10 mouse cellular contexts compared by ENCODE assay signal in genomic region chr1:60662301-60662986, GRCm38 (mm10). TPM values are rescaled to one million over a fixed set of nuclear protein-coding genes. Genes with fewer than 3 reads are reported as not detected.
DNase-seq lines count a peak whose midpoint lies in the region; ATAC-seq and TF ChIP-seq lines count a peak whose summit lies in the region.
"Had no signal": no experiment of that assay in that cellular context is flagged by ENCODE, and none has a peak within 500 bp of the region (broad histone marks: within the 10 kb centered on the region; RNA-seq: fewer than 3 reads in every experiment).

No protein-coding gene starts in this region.

- no peaks in the 10 kb centered on the region for H3K9me3 ChIP-seq in hindbrain, embryonic 12.5 days (replicated peaks)
- H3K9me3 ChIP-seq: kidney, embryonic 15.5 days had no signal

- no peak overlapping the region for H3K4me3 ChIP-seq in bone marrow macrophage, adult 2 months (ENCODE audit: insufficient read depth, low read length)
- H3K4me3 ChIP-seq in hindbrain, embryonic 12.5 days: no peak overlapping the region
- H3K4me3 ChIP-seq: kidney, embryonic 15.5 days had no signal

- DNase-seq in heart, adult 18-20 months: peak; percentile 78 to 82
- DNase-seq in heart, postnatal 4 days: peak; percentile 54
- peak; percentile 62 for DNase-seq in lung, postnatal 10 days
- DNase-seq in cerebellum, postnatal 36 days: no peak
- DNase-seq in thymus, postnatal 10 days (ENCODE audit: low spot score in 2 of 2): no peak
- DNase-seq: cerebellum, adult 11-12 months; thymus, adult 18-20 months had no signal

- no peak overlapping the region for H3K9ac ChIP-seq in hindbrain, embryonic 12.5 days
- H3K9ac ChIP-seq: kidney, embryonic 15.5 days had no signal

- 67% methylated on average over 9 of the region's 9 CpGs for WGBS in hindbrain, embryonic 12.5 days

- H3K27ac ChIP-seq in bone marrow macrophage, adult 2 months (ENCODE audit: insufficient read depth, low read depth, low read length): peak overlapping the region; percentile 42; the same call in 1 of the 2 replicates
- no peak overlapping the region for H3K27ac ChIP-seq in hindbrain, embryonic 12.5 days
- H3K27ac ChIP-seq: kidney, embryonic 15.5 days had no signal

- no peaks in the 10 kb centered on the region for H3K27me3 ChIP-seq in hindbrain, embryonic 12.5 days
- H3K27me3 ChIP-seq: kidney, embryonic 15.5 days had no signal

- H3K4me2 ChIP-seq in hindbrain, embryonic 12.5 days (replicated peaks): no peak overlapping the region
- H3K4me2 ChIP-seq: kidney, embryonic 15.5 days had no signal

- no peak for TF ChIP-seq POLR2A in bone marrow macrophage, adult 2 months (IDR thresholded peaks at IDR 0.05; ENCODE audit: borderline replicate concordance, low read depth, low read length)

- no peak for ATAC-seq in hindbrain, embryonic 12.5 days (ENCODE audit: low FRiP score)

- TF ChIP-seq CTCF in bone marrow macrophage, adult 2 months (IDR thresholded peaks at IDR 0.05; ENCODE audit: low read depth, low read length): no peak

- peaks cover 22% of the 10 kb centered on the region for H3K4me1 ChIP-seq in bone marrow macrophage, adult 2 months (ENCODE audit: control insufficient read depth, insufficient read depth, low read length)
- no peaks in the 10 kb centered on the region for H3K4me1 ChIP-seq in hindbrain, embryonic 12.5 days

- H3K36me3 ChIP-seq in hindbrain, embryonic 12.5 days: no peaks in the 10 kb centered on the region
- H3K36me3 ChIP-seq: kidney, embryonic 15.5 days had no signal

RNA-seq across cellular contexts. Expression of gene Cd28, which starts 54.2 kb away (rescaled TPM):
- polyA plus RNA-seq in bone marrow macrophage, adult 2 months (2012; ENCODE audit: insufficient read depth, insufficient read length, missing spikeins): 71.4 and 77.5 TPM in 2 replicates
- 10 to 100 TPM; 11.9 to 13.4 TPM for total RNA-seq in heart, adult 18-20 months (2021)
- under 1 TPM; 0.63 to 0.71 TPM for total RNA-seq in heart, postnatal 4 days (2021)
- polyA plus RNA-seq in hindbrain, embryonic 12.5 days (2016; fragmentation: Nextera tagmentation; extraction: Ambion mirVana): 0.06 and 0.14 TPM in 2 replicates

Comparison
In these comparisons a context has a peak if more than half of its experiments do, and no peak if none do; other contexts are left out.
1. RNA of gene Cd28, which starts 54.2 kb away (total RNA-seq): 11.9 to 13.4 TPM in heart, adult 18-20 months; 0.63 to 0.71 TPM in heart, postnatal 4 days; every median in the first group is over 4 times any median in the second.
2. DNase-seq: peak in heart, adult 18-20 months (2 of 2), heart, postnatal 4 days (single experiment) and lung, postnatal 10 days (single experiment); none in cerebellum, postnatal 36 days (0 of 2) and thymus, postnatal 10 days (0 of 2).